ENCODE assay signal across 17 mouse cellular contexts in the genomic region with DNA sequence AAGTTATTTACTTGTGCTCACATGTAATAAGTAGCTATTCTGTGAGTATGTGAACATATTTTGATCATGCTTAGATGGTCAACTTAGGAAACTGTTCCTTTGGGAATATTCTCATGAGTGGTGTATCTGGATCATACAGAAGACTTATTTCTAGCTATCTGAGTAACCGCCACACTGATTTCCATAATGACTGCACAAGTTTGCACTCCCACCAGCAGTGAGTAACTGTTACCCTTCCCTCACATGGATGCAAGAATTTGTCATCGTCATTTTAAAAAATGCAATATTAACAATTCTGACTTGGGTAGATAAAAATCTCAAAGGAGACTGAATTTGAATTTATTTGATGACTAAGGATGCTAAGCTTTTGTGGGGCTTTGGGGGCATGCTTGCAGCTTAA.
"Had no signal": no experiment of that assay in that cellular context is flagged by ENCODE, and none has a peak within 500 bp of the region (broad histone marks: within the 10 kb centered on the region; RNA-seq: fewer than 3 reads in every experiment).

No protein-coding gene starts in this region.

- DNase-seq: gastrocnemius, postnatal 14 days; gastrocnemius, postnatal 36 days; heart, adult 11 months; heart, adult 2 months; heart, postnatal 10 days; heart, postnatal 4 days; kidney, adult 11 months; kidney, adult 2 months; kidney, adult 9 months; kidney, postnatal 14 days; kidney, postnatal 36 days; layer of hippocampus, adult 9-11 months; layer of hippocampus, postnatal 36 days; left cerebral cortex, postnatal 4 days had no signal

- ATAC-seq: hindbrain, postnatal 0 days; intestine, embryonic 16.5 days; liver, embryonic 12.5 days had no signal
